Mouse (Mus musculus): ENCODE measurements at regions not wholly inside any gene's neighbourhood (a gene's known extent, or its start where the extent isn't known, plus 50 kb on each side); places are given as distances from the start of the nearest gene placed in this dataset.

DNA sequence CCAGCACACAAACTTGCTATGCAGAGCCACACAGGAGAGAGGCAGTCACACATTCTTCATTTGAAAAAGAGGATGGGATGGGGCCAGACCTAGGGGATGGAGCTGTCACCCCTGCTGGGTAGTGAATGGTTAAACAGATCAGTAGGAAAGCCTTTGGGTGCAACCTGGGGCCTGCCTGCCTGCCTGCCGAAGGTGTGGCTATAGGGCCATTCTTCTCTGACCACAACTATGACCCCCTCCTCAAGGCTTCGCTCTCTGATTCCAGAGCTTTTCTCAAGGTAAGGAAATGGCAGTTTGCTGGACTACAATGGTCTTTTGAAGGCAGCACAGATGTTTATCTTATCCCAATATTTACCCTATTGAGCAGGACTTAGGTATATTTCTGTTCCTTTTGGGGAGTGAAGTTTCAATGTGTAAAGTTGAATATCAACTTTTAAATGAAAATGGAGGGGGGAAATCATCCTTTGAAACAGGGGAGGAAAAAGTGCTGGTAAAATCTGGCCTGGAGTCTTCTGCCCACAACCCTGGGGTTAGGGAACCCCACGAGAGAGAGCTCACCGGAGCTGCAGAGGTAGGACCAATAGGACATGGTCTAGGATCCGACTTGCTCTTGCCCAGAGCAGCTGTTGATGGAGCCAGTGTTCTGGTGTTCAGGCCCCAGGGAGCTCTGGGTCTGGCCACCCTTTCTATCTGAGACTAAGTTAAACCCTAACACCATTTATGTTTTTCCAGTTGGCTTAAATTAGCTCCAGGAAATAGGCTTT is 62.2 kb upstream of the Cxcr4 start:
- H3K4me1 ChIP-seq (ENCODE audit: control insufficient read depth in 1 of 2, insufficient read depth in 2 of 2): peaks cover 3 to 24% of the 10 kb centered on the region in 2 experiments
- H3K27ac ChIP-seq (ENCODE audit: insufficient read depth, low read depth): no peak overlapping the region
- DNase-seq (ENCODE audit: extremely low read depth): no peak
- peaks cover 4% of the 10 kb centered on the region for H3K9me3 ChIP-seq (replicated peaks; ENCODE audit: low read length)
- no peak for TF ChIP-seq SMC3 (IDR thresholded peaks at IDR 0.05; ENCODE audit: low read depth, low read length)
- TF ChIP-seq E2F4 (IDR thresholded peaks at IDR 0.05; ENCODE audit: insufficient replicate concordance, low read depth, low read length): no peak
- TF ChIP-seq RAD21 (IDR thresholded peaks at IDR 0.05; ENCODE audit: low read depth, low read length): no peak
- TF ChIP-seq ZC3H11A (IDR thresholded peaks at IDR 0.05; ENCODE audit: low read depth, low read length): no peak
- no peak for TF ChIP-seq GABPA (IDR thresholded peaks at IDR 0.05; ENCODE audit: insufficient replicate concordance, low read depth, low read length)
- no peaks in the 10 kb centered on the region for H3K36me3 ChIP-seq (replicated peaks in 1 of 2; ENCODE audit: control insufficient read depth in 1 of 2, insufficient read depth in 1 of 2, low read length in 1 of 2)
- H3K79me2 ChIP-seq (replicated peaks; ENCODE audit: control insufficient read depth, extremely low read depth, insufficient read depth, poor library complexity, severe bottlenecking): no peaks in the 10 kb centered on the region
- in situ Hi-C loops (cut with MboI; ENCODE audit: low pct_ligation_motif_present, low pct_unique_long_range_greater_than_20kb, low sequenced_read_pairs): no loop called here
- H3K4me3 ChIP-seq (replicated peaks in 1 of 3; ENCODE audit: low read depth in 2 of 3, low read length in 2 of 3, poor library complexity in 1 of 3): no peak overlapping the region
- dilution Hi-C loops (cut with MboI; ENCODE audit: extremely low pct_ligation_motif_present, extremely low pct_unique_long_range_greater_than_20kb, low sequenced_read_pairs): no loop called here
- no peak overlapping the region for H3K9ac ChIP-seq (ENCODE audit: insufficient read depth, low read depth)
- no peaks in the 10 kb centered on the region for H3K27me3 ChIP-seq (replicated peaks)
- no peak overlapping the region for H3K4me2 ChIP-seq (ENCODE audit: insufficient read depth, low read depth, poor library complexity, severe bottlenecking)

DNA sequence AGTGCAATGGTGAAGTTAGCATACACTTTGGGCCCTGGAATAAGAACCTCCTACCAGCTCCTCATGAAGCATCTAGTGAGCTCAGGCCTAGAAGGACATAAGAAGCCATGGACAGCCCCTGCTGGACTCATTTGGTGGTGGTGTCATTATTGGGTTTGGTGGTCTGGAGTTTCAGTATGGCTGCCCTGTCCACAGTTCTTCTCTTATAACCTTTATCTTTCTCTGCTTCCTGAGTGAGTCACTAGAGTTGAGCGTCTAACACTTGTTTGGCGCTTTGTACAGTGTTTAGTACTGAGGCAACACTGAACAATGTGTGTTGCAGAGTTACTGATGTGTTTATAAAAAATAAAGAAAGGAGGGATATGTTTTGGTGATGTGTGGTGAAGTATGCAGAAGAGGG is 58.5 kb upstream of the Cxcr4 start:
- H3K9ac ChIP-seq (ENCODE audit: insufficient read depth, low read depth): no peak overlapping the region
- H3K4me1 ChIP-seq (ENCODE audit: control insufficient read depth in 1 of 2, insufficient read depth in 2 of 2): peaks cover 3 to 24% of the 10 kb centered on the region in 2 experiments
- no peak for DNase-seq (ENCODE audit: extremely low read depth)
- dilution Hi-C loops (cut with MboI; ENCODE audit: extremely low pct_ligation_motif_present, extremely low pct_unique_long_range_greater_than_20kb, low sequenced_read_pairs) (no loop called here), in situ Hi-C loops (cut with MboI; ENCODE audit: low pct_ligation_motif_present, low pct_unique_long_range_greater_than_20kb, low sequenced_read_pairs) (no loop called here)
- H3K4me2 ChIP-seq (ENCODE audit: insufficient read depth, low read depth, poor library complexity, severe bottlenecking): no peak overlapping the region
- H3K27me3 ChIP-seq (replicated peaks): no peaks in the 10 kb centered on the region
- H3K4me3 ChIP-seq (replicated peaks in 1 of 3; ENCODE audit: low read depth in 2 of 3, low read length in 2 of 3, poor library complexity in 1 of 3): no peak overlapping the region
- no peak overlapping the region for H3K27ac ChIP-seq (ENCODE audit: insufficient read depth, low read depth)
- no peaks in the 10 kb centered on the region for H3K9me3 ChIP-seq (replicated peaks; ENCODE audit: low read length)
- TF ChIP-seq ETS1 (conservative IDR thresholded peaks at IDR 0.05; ENCODE audit: low read depth, low read length) (no peak), POLR2A (IDR thresholded peaks at IDR 0.05; ENCODE audit: low read depth, low read length) (no peak), ZNF384 (IDR thresholded peaks at IDR 0.05; ENCODE audit: low read depth, low read length) (no peak)
- no peaks in the 10 kb centered on the region for H3K79me2 ChIP-seq (replicated peaks; ENCODE audit: control insufficient read depth, extremely low read depth, insufficient read depth, poor library complexity, severe bottlenecking)
- no peaks in the 10 kb centered on the region for H3K36me3 ChIP-seq (replicated peaks in 1 of 2; ENCODE audit: control insufficient read depth in 1 of 2, insufficient read depth in 1 of 2, low read length in 1 of 2)

GRCm38 (mm10) chr1:128649490-128650178 is 57.5 kb upstream of the Cxcr4 start:
- H3K9me3 ChIP-seq (replicated peaks; ENCODE audit: low read length): peaks cover 4% of the 10 kb centered on the region
- DNase-seq (ENCODE audit: extremely low read depth): no peak
- H3K36me3 ChIP-seq (replicated peaks in 1 of 2; ENCODE audit: control insufficient read depth in 1 of 2, insufficient read depth in 1 of 2, low read length in 1 of 2): no peaks in the 10 kb centered on the region
- no peaks in the 10 kb centered on the region for H3K27me3 ChIP-seq (replicated peaks)
- H3K4me2 ChIP-seq (ENCODE audit: insufficient read depth, low read depth, poor library complexity, severe bottlenecking): no peak overlapping the region
- no peak overlapping the region for H3K4me3 ChIP-seq (replicated peaks in 1 of 3; ENCODE audit: low read depth in 2 of 3, low read length in 2 of 3, poor library complexity in 1 of 3)
- no peaks in the 10 kb centered on the region for H3K79me2 ChIP-seq (replicated peaks; ENCODE audit: control insufficient read depth, extremely low read depth, insufficient read depth, poor library complexity, severe bottlenecking)
- peaks cover 3 to 24% of the 10 kb centered on the region in 2 experiments for H3K4me1 ChIP-seq (ENCODE audit: control insufficient read depth in 1 of 2, insufficient read depth in 2 of 2)
- no peak overlapping the region for H3K9ac ChIP-seq (ENCODE audit: insufficient read depth, low read depth)
- TF ChIP-seq PAX5 (IDR thresholded peaks at IDR 0.05; ENCODE audit: low read length): no peak
- no peak for TF ChIP-seq USF2 (conservative IDR thresholded peaks at IDR 0.05; ENCODE audit: low read depth, low read length)
- no peak for TF ChIP-seq RAD21 (IDR thresholded peaks at IDR 0.05; ENCODE audit: low read depth, low read length)
- TF ChIP-seq SIN3A (IDR thresholded peaks at IDR 0.05; ENCODE audit: low read length): no peak
- TF ChIP-seq UBTF (IDR thresholded peaks at IDR 0.05; ENCODE audit: low read depth, low read length): no peak
- TF ChIP-seq E2F4 (IDR thresholded peaks at IDR 0.05; ENCODE audit: insufficient replicate concordance, low read depth, low read length): no peak
- no peak for TF ChIP-seq SMC3 (IDR thresholded peaks at IDR 0.05; ENCODE audit: low read depth, low read length)
- no peak for TF ChIP-seq POLR2A (IDR thresholded peaks at IDR 0.05; ENCODE audit: low read depth, low read length)
- TF ChIP-seq CHD2 (IDR thresholded peaks at IDR 0.05; ENCODE audit: low read length): no peak
- dilution Hi-C loops (cut with MboI; ENCODE audit: extremely low pct_ligation_motif_present, extremely low pct_unique_long_range_greater_than_20kb, low sequenced_read_pairs): no loop called here
- H3K27ac ChIP-seq (ENCODE audit: insufficient read depth, low read depth): no peak overlapping the region
- in situ Hi-C loops (cut with MboI; ENCODE audit: low pct_ligation_motif_present, low pct_unique_long_range_greater_than_20kb, low sequenced_read_pairs): no loop called here

All from CH12.LX (cell line).